ENCODE assay signal across 28 mouse cellular contexts in the genomic region with DNA sequence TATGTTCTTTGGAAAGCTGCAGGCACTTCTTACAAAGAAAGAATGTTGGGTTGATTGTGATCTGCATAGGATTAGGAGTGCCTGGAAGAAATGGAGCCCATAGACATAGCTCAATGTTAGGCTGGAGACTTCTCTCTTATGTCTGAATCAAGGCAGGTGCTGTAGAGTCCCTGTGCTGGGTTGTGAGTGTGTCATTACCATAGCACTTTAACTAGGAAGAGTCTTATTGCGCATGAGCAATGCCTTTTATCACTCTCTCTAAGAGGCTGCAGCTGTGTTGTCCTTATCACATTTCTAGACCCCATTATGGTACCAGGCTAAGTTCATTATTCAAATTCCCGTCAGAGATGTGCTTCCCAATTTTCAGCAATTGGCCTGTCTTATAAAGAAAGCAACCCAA.
"Had no signal": no experiment of that assay in that cellular context is flagged by ENCODE, and none has a peak within 500 bp of the region (broad histone marks: within the 10 kb centered on the region; RNA-seq: fewer than 3 reads in every experiment).

No protein-coding gene starts in this region.

- H3K27ac ChIP-seq: heart, adult 2 months; heart, embryonic 13.5 days; heart, embryonic 15.5 days; hindbrain, embryonic 13.5 days; hindbrain, embryonic 15.5 days; hindbrain, postnatal 0 days; kidney, embryonic 15.5 days; kidney, postnatal 0 days; limb, embryonic 13.5 days; limb, embryonic 15.5 days; liver, embryonic 12.5 days; liver, embryonic 14.5 days had no signal

- H3K4me2 ChIP-seq: heart, embryonic 11.5 days; heart, embryonic 13.5 days; heart, embryonic 15.5 days; hindbrain, embryonic 13.5 days; hindbrain, embryonic 15.5 days; kidney, embryonic 15.5 days; limb, embryonic 13.5 days; limb, embryonic 15.5 days; liver, embryonic 12.5 days had no signal

- H3K36me3 ChIP-seq: heart, embryonic 13.5 days; heart, embryonic 15.5 days; hindbrain, embryonic 13.5 days; hindbrain, embryonic 15.5 days; kidney, embryonic 15.5 days; limb, embryonic 13.5 days; limb, embryonic 15.5 days; liver, embryonic 12.5 days had no signal

- H3K9me3 ChIP-seq: heart, embryonic 13.5 days; heart, embryonic 15.5 days; hindbrain, embryonic 13.5 days; hindbrain, embryonic 15.5 days; kidney, embryonic 15.5 days; limb, embryonic 13.5 days; limb, embryonic 15.5 days; liver, embryonic 12.5 days had no signal

- H3K4me3 ChIP-seq: heart, adult 2 months; heart, embryonic 13.5 days; heart, embryonic 15.5 days; hindbrain, embryonic 13.5 days; hindbrain, embryonic 15.5 days; kidney, embryonic 15.5 days; limb, embryonic 13.5 days; limb, embryonic 15.5 days; liver, embryonic 12.5 days had no signal

- DNase-seq: gastrocnemius, postnatal 14 days; gastrocnemius, postnatal 36 days; heart, adult 11 months; heart, adult 2 months; heart, postnatal 14 days; heart, postnatal 36 days; kidney, adult 11 months; kidney, adult 2 months; kidney, adult 9 months; kidney, postnatal 14 days; kidney, postnatal 36 days; layer of hippocampus, adult 9-11 months; layer of hippocampus, postnatal 36 days; left cerebral cortex, postnatal 4 days; lung, adult 18-20 months had no signal

- H3K4me1 ChIP-seq: heart, embryonic 13.5 days; heart, embryonic 15.5 days; hindbrain, embryonic 13.5 days; hindbrain, embryonic 15.5 days; kidney, embryonic 15.5 days; limb, embryonic 13.5 days; limb, embryonic 15.5 days; liver, embryonic 12.5 days had no signal

- H3K9ac ChIP-seq: heart, embryonic 13.5 days; heart, embryonic 15.5 days; hindbrain, embryonic 13.5 days; hindbrain, embryonic 15.5 days; kidney, embryonic 15.5 days; limb, embryonic 13.5 days; limb, embryonic 15.5 days; liver, embryonic 12.5 days; liver, embryonic 14.5 days had no signal

- H3K27me3 ChIP-seq: heart, embryonic 13.5 days; heart, embryonic 15.5 days; hindbrain, embryonic 13.5 days; hindbrain, embryonic 15.5 days; kidney, embryonic 15.5 days; limb, embryonic 13.5 days; limb, embryonic 15.5 days; liver, embryonic 12.5 days had no signal

- ATAC-seq: hindbrain, postnatal 0 days; intestine, embryonic 16.5 days; liver, embryonic 12.5 days had no signal
